Mouse (Mus musculus) MEL-GATA-1-ER (cell line): ENCODE measurements around the gene Krtap22-2.
"Not testable (repeated sequence)": the region's sequence is repeated elsewhere in the genome, so short reads cannot be mapped to it uniquely, and the experiment has no call there.

Experiments
- DNase-seq: peaks from one replicate; pipeline ENCODE4 v3.0.0-alpha.2; 2012; ENCODE audit warnings: low read depth; ENCODE audit errors: extremely low read depth

Gene Krtap22-2

GRCm38 (mm10) chr16:89010659-89011058 is at the start of gene Krtap22-2:
Gene Krtap22-2 (minus strand): TSS chr16:89010759.
- DNase-seq: no peak

GRCm38 (mm10) chr16:89047783-89048182 is 37.2 kb upstream of the Krtap22-2 start, which contains the start of gene Krtap6-5:
Gene Krtap6-5 (minus strand): TSS chr16:89047883.
- DNase-seq: no peak

- DNase-seq: not testable (repeated sequence)
These were observed 30.8 kb upstream of the Krtap22-2 start, which contains the start of gene Gm10228 for GRCm38 (mm10) chr16:89041372-89041771. Gene Gm10228 (minus strand): TSS chr16:89041472.

GRCm38 (mm10) chr16:89031399-89031798 is 20.8 kb upstream of the Krtap22-2 start, which contains the start of gene Krtap6-1:
Gene Krtap6-1 (plus strand): TSS chr16:89031699.
- DNase-seq: not testable (repeated sequence)

GRCm38 (mm10) chr16:89014984-89015383 is 4.4 kb upstream of the Krtap22-2 start, which contains the start of gene Gm10229:
Gene Gm10229 (plus strand): TSS chr16:89015284.
- DNase-seq: not testable (repeated sequence)

- no peak for DNase-seq
These were observed 3.4 kb upstream of the Krtap22-2 start for GRCm38 (mm10) chr16:89013973-89014372.

- no peak for DNase-seq
These were observed 47.8 kb downstream of the Krtap22-2 start, which contains the start of gene Krtap16-3 for GRCm38 (mm10) chr16:88962773-88963172. Gene Krtap16-3 (minus strand): TSS chr16:88962873.
